Mouse (Mus musculus): ENCODE results near the gene Mbd3l1.
A peak's percentile ranks its signal among the peaks of the same experiment; 100 is the strongest.

Gene Mbd3l1

GRCm38 (mm10) chr9:18478168-18478567 lies at the start of gene Mbd3l1, which contains the start of gene Zfp558:
Gene Mbd3l1, plus strand, starts transcription at chr9:18478359.
Gene Zfp558, minus strand, starts transcription at chr9:18478268.
- DNase-seq (ENCODE audit: low read depth, low spot score), result no peak

DNA sequence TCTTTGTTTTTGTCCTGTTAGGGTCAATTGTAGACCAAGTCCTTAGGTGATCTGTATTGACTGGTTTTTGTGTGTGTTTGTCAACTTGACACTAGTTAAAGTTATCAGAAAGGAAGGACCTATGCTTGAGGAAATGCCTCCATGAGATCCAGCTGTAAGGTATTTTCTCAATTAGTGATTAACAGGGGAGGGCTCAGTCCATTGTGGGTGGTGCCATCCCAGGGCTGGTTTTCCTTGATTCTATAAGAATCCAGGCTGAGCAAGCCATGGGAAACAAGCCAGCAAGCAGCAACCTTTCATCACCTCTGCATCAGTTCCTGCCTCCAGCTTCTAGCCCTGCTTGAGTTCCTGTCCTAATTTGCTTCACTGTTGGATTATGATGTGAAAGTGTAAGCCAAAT lies 47.8 kb upstream of the Mbd3l1 start, which contains the start of gene Mbd3l2:
Mbd3l2 (plus strand) TSS at position 301 of the 400 bp plus-strand sequence.
- DNase-seq (ENCODE audit: low read depth, low spot score), result no peak

DNA sequence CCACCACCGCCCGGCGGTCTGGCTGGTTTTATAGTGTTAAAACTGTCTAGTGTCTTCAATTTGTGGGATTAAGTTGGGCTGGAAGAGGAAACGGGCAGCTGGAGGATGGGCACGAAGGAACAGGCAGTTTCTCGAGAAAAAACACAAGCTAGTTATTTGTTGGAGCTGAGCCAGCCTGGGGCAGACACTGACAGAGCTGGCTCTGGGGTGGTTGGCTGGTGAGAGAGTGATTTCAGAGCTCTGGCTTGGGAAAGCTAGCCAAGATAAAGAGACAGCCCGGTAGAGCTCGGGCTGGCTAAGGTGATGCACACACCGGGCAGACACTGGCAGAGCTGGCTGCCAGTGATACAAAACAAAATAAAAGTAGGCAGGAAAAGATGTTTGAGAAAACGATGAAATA lies 46.5 kb upstream of the Mbd3l1 start:
- no peak for DNase-seq (ENCODE audit: low read depth, low spot score)

- DNase-seq (ENCODE audit: low read depth, low spot score), result no peak
These were observed 21.6 kb upstream of the Mbd3l1 start for GRCm38 (mm10) chr9:18456520-18456919.

- no peak for DNase-seq (ENCODE audit: low read depth, low spot score)
These were observed 10.8 kb upstream of the Mbd3l1 start for GRCm38 (mm10) chr9:18467350-18467749.

DNA sequence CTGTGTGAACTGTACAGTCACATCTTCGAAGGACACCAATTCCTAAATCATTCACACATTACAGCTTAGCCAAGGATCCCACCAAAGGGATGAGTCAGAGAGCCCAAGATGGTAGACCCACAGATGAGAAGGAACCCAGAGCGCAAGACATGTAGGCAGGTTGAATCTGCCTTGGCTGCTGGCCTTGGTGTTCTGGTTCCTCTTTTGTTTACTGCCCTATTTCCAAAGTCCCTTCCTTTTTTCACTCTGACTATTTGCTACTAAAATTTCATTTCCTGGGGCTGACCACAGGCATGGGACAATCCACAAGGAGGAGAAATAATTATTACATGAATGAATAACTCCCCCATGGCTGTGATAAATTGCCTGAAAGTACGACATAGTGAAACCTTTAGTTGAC lies 10.2 kb upstream of the Mbd3l1 start:
- DNase-seq (ENCODE audit: low read depth, low spot score), result no peak

DNA sequence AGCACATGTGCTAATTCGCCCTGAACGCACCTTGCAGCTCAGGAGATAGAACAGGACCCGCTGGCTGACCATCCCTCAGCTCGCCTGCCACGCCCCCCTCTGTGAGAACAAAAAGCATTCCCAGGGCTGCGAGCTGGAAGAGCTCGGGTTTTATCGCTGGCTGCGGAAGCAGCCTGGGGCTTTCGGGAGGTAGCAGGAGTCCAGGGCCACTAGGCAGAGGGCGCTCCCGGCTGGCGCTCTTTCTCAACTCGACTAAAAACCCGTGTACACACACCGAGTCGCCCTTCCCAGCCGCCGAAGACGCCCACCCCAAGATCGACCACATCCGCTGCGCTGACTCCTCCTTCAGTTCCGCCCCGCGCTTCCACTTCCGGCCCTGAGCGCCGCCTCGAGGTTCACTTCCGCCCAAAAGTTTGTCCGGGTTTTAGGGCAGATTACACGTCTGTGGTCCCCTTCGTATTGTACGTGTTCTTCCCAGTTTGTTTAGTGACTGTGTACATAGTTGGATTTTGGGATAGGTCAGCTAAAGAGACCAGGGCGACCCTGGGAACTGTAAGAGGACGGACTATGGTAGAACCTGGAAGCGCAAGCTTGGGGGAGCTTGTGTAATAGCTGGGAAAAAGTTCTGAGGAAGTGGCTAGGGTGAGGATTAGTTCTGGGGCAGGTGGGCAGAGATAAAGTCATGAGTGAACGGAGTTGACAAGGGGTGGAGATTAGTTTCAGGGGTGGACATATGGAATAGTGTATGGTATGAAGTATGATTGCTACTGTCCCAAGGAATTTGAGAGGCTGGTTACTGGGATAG lies 4.6 kb upstream of the Mbd3l1 start:
- DNase-seq (ENCODE audit: low read depth, low spot score), result peak; percentile 16

DNA sequence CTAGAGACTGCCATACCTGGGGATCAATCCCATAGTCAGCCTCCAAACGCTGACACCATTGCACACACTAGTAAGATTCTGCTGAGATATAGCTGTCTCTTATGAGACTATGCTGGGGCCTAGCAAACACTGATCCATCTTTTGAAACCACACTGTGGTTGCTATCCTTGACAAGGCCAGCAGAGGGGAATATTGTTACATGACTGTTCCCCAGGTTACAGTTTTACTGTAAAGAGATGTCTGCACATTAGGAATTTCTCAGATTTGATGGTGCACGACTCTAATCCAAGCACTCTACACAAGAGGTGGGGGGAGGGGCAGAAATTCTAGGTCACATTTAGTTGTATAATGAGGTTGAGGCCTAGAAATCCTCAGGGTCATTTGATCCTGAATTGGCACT lies 29.9 kb downstream of the Mbd3l1 start:
- DNase-seq (ENCODE audit: low read depth, low spot score), result peak; percentile 3
